Mouse (Mus musculus): ENCODE data around the gene Lama2.

Gene Lama2

GRCm38 (mm10) chr10:27382887-27383609 lies 236.5 kb downstream of the Lama2 start:
- no peak for DNase-seq

- peak; percentile 3 for DNase-seq
These were observed 241.3 kb downstream of the Lama2 start for GRCm38 (mm10) chr10:27378286-27378685.

DNA sequence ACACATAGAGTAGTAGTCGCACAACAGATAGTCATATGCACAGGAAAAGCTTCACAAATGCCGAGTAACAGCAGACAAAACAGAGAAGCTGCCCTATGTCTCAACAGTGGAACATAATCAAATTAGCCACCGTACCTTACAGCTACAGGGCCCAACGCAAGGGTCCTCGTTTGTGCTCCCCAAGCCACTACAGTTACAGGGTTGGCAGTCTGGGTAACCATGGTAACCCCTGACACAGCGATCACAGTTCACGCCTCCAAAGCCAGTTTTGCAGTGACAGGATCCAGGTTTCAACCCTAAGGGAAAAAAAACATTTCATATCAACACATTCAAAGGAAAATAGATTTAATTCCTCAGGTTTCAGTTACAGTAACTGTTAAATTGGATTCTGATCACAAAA lies 275.3 kb downstream of the Lama2 start:
- no peak for DNase-seq

- no peak for DNase-seq
These were observed 297.1 kb downstream of the Lama2 start for GRCm38 (mm10) chr10:27322410-27322990.

DNA sequence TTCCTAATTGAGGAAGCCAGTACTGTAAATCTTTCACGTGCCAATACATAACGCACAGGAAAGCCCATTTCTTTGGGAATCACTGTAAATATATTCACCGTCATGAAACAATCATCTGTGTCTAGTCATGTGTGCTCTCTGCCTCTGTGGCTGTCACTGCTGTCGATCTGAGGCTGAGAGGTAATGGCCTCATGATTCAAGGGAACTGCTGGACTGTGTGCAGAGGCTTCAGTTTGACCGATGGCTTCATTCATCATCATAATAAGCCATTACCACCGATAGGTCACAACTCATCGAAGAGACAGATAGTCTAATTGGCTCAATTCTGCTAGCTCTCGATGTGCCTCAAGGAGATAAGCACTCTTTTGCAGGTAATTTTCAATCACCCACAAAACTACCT lies 312.1 kb downstream of the Lama2 start:
- DNase-seq = no peak

- DNase-seq = no peak
These were observed 314.3 kb downstream of the Lama2 start for GRCm38 (mm10) chr10:27305301-27305700.

- no peak for DNase-seq
These were observed 334.3 kb downstream of the Lama2 start for GRCm38 (mm10) chr10:27285098-27285860.

- DNase-seq = no peak
These were observed 352.1 kb downstream of the Lama2 start for GRCm38 (mm10) chr10:27267432-27267831.

DNA sequence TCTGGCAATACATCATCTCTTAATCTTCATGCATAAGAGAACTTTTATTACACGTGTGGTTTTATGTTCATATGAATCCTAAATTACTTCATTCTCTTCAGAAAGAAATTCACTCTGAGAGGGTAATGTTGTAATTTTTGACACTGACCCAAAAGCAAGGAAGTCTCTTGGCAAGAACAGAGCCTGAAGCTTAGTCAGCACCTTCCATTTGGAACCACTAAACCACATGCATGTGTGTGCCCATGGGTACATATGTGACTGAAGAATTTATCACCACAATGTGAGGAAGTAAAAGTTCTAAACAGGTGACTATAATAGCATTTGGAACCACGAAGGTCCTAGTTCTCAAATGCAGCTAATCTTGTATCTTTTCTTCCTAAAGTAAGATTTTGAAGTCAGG lies 353.7 kb downstream of the Lama2 start:
- DNase-seq = no peak

GRCm38 (mm10) chr10:27264713-27265112 lies 354.8 kb downstream of the Lama2 start:
- DNase-seq = no peak

GRCm38 (mm10) chr10:27249741-27250140 lies 369.8 kb downstream of the Lama2 start:
- DNase-seq = no peak

- no peak for DNase-seq
These were observed 384.8 kb downstream of the Lama2 start for GRCm38 (mm10) chr10:27234755-27235154.

- no peak for DNase-seq
These were observed 386.0 kb downstream of the Lama2 start for GRCm38 (mm10) chr10:27233577-27233976.

- DNase-seq = no peak
These were observed 395.7 kb downstream of the Lama2 start for GRCm38 (mm10) chr10:27223815-27224375.

DNA sequence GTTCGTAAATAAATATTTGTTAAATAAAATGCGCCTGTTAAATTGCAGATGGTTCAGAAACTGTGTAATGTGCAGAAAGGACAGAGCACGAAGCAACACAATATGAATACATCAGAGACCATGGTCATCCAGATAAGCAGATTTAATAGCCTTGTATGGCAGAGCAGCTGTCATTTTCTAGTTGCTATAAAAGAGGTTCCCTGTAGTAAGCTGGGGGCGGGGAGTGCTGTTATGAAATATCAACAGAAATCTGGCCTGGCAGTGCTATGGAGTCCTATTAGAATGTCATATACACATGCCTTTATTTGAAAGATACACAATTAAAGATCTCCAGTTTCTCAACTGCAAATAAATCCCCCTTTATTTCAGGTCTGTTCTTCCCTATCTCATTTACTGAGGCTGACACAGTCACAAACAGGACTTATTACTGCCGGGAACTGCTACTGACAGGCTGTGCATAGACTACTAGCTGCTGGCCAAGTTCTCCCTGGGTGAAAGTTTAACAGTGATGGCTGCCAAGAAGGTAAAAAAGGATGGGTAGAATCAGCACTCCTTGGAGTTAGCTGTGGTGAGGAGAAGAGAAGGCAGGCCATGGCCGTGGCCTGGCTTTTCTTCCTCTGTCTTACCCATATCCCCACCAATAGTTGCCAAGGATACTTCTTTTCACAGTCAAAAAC lies 396.8 kb downstream of the Lama2 start:
- DNase-seq = no peak

DNA sequence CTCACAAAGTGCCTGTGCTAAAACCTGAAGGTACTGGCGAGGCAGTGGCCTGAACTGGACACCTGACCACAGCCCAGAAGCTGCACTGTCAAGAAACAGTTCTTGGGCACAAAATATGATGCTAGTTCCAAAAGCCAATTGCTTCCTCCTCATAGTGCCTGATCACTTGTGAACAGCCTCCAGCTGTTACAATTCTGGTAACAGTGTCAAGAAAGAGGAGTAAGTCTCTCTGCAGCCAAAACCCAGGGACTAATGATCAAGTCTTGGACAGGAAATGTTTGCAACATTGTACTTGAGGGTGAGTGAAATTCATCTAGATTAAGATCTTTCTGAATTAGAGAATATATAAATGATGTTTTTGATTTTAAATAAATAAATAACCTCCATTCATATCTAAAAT lies 399.9 kb downstream of the Lama2 start:
- DNase-seq = no peak

GRCm38 (mm10) chr10:27207320-27207719 lies 412.2 kb downstream of the Lama2 start:
- no peak for DNase-seq

DNA sequence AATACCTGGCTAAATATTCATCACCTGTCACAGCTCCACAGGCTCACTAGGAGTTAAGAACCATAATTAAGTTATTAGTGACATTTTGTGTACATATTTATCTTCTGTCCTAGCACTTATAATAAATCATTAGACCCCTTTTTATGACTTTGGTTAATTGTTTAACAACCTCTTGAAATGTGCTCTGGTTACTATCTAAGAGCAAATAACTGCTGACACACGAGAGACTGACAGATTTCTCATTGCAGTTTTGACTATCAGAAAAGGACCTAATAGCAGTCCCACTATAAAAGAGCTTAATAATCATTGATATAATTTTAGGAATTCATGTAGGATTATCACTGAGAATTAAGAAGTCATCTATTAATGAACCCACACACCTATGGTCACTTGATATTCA lies 421.1 kb downstream of the Lama2 start:
- DNase-seq = no peak

DNA sequence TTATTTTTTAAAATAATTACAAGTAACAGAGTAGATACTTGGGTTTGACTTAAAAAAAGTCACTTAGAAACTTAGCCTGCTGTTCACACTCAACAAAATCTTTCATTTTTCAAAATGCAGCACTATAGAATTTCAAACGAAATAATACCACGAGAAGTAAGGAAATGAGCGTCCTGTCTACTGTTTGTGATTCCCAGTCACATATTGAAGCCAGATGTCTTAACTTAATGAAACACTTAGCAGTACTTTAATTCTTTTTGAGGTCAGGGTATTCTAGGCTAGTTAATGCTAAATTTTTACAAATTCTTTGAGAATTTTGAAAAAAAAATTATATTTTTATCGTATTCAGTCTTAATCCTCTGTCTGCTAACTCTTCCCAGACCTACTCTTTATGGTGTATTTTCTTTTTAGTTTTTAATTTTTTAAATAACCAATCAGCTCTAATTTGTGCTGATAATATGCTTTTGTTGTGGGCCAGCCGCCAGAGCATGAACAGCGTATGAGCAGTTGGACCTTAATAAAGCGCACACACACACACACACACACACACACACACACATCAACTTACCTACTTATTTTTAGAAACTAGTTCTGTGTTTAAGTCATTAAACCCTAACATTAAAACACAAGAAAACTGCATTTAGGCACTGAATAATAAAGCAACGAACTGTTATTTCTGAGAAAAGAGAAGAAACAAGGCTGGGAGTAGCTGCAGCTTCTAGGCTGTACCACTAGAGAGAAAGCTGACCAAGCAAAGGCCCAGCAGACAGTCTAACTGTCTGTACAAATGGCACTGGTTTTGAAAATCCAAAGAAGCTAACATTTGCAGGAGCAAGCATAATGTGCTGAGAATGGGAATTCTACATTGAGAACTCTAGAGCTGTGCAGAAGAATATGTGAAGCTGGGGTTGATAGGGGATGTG lies 425.3 kb downstream of the Lama2 start:
- DNase-seq = no peak

DNA sequence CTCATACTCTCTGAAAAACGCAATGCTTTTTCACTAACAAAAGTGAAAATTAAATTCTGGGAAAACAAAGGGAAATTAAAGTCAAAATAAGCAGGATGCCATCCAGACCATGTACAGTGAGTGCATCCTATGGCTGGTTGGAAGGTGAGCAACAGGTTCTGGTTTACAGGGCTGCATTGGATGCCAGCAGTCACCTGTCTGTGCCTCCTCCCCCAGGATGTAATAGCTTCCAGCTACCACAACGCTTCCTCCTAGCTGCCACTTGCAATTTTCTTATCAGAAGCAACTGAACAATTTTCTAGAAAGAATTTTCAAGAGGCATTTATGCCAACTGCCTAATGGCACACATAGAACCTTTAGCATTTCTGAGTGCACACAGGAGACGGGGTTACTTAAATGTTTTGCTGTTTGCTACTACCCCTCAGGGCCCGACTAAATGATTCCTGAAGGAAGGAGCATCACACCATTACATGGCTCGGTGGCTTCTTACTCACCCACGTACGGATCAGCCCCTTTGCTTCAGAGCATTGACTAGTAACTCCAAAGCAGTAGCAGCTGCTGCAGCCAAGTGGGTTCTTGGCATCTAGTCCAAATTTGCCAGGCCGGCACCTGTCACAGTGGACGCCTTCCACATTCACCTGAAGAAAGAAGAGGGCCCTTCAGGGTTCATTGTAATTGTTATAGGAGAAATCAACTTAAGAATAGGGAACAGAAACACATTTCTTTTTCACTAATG lies 430.8 kb downstream of the Lama2 start:
- no peak for DNase-seq

GRCm38 (mm10) chr10:27184185-27184584 lies 435.4 kb downstream of the Lama2 start:
- no peak for DNase-seq
